Mouse (Mus musculus) lung, postnatal 14 days (tissue): ENCODE measurements around the gene Nradd.
A peak's percentile ranks its signal among the peaks of the same experiment; 100 is the strongest.

Experiments used
- DNase-seq: peaks from one replicate; pipeline ENCODE4 v3.0.0; 2021

The Nradd gene

DNA sequence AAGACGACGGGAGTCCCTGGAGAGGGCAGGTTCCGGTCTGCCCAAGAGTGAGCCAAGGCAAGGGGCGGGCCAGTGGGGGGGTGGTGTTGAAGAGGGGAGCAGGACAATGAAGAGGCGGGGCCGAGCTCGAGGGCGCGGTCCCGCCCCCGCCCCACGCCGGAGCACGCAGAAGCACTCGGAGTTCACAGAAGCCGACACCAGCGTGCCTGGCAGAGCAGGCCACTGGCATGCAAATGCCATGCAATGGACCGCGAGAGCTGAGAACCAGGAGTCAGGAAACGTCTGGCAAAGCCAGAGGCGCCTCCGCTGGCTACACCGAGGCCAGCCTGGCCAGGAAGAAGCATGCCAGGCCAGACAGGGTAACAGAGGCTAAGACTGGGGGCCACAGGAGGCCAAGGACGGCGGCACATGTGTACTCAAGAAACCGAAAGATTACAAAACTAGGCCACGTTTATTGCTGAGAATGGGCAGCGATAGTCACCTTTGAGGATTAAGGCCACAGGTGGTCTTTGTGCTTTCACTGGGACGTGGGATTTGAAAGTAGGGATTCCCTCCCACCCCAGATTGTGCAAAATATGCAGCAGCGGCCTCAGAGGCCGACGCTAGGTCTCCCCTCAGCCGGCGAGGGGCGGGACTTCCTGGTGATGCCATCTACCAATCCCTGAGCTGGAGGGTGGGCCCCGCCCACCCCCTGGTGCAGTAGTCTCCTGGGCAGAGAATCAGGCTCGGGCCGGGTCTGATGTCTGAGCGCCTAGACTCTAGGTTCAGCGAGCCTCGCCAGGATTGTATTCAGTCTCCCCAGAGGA is at the start of gene Nradd:
Gene Nradd, minus strand, starts transcription at position 92 of the 806 bp plus-strand sequence.
- DNase-seq, result peak; percentile 88

DNA sequence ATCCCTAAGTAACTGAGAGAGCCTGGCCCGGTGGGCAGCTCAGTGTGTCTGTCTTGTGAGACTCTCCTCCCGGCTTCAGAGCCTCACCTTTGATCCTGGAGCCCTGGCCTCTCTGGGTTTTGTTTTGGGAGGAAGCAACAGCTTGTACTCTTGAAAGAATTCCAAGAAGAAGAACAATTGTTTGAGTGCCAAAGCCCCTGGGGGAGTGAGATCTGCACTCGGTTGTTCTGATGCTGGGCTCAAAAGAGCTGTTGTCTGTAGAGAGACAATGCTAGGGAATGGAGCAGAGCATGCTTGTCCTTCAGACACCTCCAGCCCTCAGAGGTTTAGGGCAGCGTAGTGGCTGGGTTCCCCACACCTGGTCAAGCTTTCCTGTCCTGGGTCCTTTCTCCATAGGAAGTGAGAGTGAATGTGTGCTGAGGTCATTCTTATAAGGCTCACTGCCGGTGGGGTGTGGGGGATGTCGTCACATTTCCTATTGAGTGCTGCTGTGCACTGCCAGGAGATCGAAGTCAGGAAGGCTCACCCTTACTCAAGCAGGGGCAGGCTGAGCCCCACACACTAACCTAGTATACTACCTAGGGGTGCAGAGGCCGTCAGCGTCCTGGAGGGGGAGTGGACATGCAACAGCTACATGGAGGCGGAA is 49.0 kb upstream of the Nradd start:
- DNase-seq, result no peak

- peak; percentile 59 for DNase-seq
Observed at GRCm38 (mm10) chr9:110672462-110673106, 48.3 kb upstream of the Nradd start.

- DNase-seq, result no peak
Observed at GRCm38 (mm10) chr9:110669785-110670184, 45.5 kb upstream of the Nradd start.

- DNase-seq, result no peak
Observed at GRCm38 (mm10) chr9:110668601-110669293, 44.5 kb upstream of the Nradd start.

GRCm38 (mm10) chr9:110667219-110667836 is 43.1 kb upstream of the Nradd start:
- no peak for DNase-seq

- DNase-seq, result no peak
Observed at GRCm38 (mm10) chr9:110666374-110666773, 42.1 kb upstream of the Nradd start.

GRCm38 (mm10) chr9:110665912-110666311 is 41.7 kb upstream of the Nradd start:
- DNase-seq, result peak; percentile 62

GRCm38 (mm10) chr9:110662844-110663243 is 38.6 kb upstream of the Nradd start:
- no peak for DNase-seq

GRCm38 (mm10) chr9:110660856-110661612 is 36.8 kb upstream of the Nradd start:
- no peak for DNase-seq

DNA sequence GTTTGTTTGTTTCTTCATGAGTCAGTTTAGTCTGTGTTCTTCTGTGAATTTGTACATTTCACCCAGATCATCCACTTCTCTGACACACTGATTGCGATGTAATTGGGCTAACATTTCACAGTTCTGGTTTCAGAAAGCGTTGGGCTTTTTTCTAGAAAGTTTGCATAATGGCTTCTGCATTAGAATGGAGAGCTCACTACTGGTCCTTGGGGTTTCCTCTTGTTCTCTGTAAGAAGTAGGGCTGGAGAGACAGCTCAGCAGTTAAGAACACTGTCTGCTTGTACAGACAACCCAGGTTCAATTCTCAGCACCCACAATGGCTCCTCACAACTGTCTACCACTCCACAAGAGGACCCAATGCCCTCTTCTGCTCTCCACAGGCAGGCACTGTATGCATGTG is 36.0 kb upstream of the Nradd start:
- DNase-seq, result no peak

DNA sequence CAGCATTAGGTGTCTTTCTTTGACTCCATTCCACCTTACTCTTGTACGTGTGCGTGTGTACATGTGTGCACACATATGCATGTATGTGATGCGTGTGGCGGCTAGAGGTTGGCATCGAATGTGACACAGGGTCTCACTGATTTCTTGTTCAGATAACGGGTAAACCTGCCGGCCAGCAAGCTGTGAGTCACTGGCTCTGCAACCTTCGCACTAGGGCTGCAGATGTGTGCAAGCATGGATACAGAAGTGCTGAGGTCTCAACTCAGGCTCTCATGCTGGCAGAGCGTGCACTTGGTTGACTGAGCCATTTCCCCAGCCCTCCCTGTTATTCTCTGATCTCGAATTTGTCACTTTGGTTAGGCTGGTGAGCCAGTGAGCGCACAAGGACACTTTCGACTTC is 35.3 kb upstream of the Nradd start:
- DNase-seq, result no peak

GRCm38 (mm10) chr9:110657474-110658078 is 33.3 kb upstream of the Nradd start:
- peak; percentile 35 for DNase-seq

GRCm38 (mm10) chr9:110656249-110657221 is 32.3 kb upstream of the Nradd start, which contains the start of gene Ccdc12:
Ccdc12 (plus strand) TSS chr9:110656503.
- peak; percentile 94 for DNase-seq

- DNase-seq, result no peak
Observed at GRCm38 (mm10) chr9:110655651-110656007, 31.4 kb upstream of the Nradd start.

DNA sequence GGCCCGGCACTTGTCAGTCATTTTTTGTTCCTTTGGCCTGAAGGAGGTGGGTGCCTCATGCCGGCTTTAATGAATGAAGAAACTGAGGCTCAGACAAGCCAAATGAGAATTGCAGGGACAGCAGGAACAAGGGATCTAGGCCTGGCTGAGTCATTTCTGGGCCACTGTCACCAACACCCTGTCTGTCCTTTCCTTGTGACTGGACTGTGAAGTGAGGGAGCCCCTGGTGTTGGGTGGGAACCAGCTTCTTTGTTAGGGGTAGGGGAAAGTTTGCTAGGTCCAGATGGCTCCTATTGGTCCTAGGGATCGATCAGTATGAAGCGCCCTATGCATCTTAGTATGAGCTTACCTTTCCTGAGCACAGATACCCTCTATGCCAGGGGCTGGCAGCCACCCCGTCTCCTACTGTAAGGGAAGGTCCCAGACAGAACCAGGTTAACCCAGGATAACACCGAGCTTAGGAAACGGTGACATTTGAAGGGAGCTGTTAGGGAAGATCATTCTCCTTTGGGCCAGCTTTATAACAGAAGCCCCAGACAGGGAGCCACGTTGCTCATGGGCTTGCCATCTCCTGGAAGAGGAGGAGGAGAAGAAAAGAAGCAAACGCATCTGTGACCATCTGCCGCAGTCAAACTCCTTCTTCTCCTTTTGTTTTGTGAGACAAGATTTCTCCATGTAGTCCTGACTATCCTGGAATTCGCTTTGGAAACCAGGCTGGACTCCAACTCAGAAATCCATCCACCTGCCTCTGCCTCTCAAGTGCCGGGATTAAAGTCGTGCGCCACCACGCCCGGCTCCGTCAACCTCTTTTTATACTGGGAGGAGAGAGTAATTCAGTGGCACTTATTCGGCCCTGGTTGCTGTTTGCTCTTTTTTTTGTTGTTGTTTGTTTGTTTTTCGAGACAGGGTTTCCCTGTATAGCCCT is 30.7 kb upstream of the Nradd start:
- no peak for DNase-seq

GRCm38 (mm10) chr9:110653655-110654461 is 29.6 kb upstream of the Nradd start, which contains the start of gene Nbeal2:
Nbeal2 (minus strand) TSS chr9:110654161.
- DNase-seq, result peak; percentile 95
